Comparison of ENCODE assay signal across 9 mouse cellular contexts in the genomic region with DNA sequence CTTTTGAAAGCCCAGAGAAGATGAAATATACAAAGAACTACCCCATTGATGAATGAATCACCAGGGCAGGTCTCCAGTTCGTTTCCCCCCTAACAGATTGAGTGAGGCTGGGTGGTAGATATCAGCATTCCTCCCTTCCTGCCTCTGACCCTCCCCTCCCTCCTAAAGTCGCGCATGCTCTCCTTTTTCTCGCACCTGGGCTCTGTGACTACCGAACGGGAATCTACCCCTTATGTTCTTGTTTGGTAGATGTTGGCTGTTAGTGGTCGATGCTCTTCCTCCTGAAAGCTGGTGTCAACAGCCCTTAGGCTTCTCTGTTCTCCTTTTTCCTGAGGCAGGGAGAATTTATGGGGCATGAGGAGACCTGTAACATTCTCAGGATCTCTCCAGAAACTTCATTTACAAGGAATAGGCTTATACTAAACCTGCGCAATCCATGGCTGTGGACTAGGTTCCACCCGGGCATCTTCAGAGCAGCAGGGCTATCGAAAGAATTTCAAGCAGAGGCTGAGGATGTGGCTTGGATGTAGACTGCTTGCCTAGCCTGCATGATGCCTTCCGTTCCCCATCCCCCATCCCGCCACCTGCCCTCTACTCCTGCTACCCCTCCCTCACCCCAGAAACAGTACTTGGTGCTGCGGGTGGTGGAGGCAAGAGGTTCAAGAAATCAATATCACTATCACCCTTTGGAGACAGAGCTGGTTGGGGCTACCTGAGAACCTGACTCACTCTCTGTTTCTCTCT. TPM values are rescaled to one million over a fixed set of nuclear protein-coding genes. Genes with fewer than 3 reads are reported as not detected.
DNase-seq lines count a peak whose midpoint lies in the region; ATAC-seq and TF ChIP-seq lines count a peak whose summit lies in the region.
"Had no signal": no experiment of that assay in that cellular context is flagged by ENCODE, and none has a peak within 500 bp of the region (broad histone marks: within the 10 kb centered on the region; RNA-seq: fewer than 3 reads in every experiment).

No protein-coding gene starts in this region.

- no peak overlapping the region for H3ac ChIP-seq in myocyte (ENCODE audit: control insufficient read depth, insufficient read length)

- no peaks in the 10 kb centered on the region for H3K79me2 ChIP-seq in myocyte (ENCODE audit: control insufficient read depth, insufficient read depth)

- TF ChIP-seq POLR2A in myocyte (IDR thresholded peaks at IDR 0.05; ENCODE audit: insufficient read length, low read depth) = no peak

- H3K9ac ChIP-seq in hindbrain, embryonic 12.5 days = no peak overlapping the region
- H3K9ac ChIP-seq in hindbrain, embryonic 11.5 days (ENCODE audit: low read depth, low read length) = no peak overlapping the region
- H3K9ac ChIP-seq in forebrain, embryonic 13.5 days = no peak overlapping the region

- no peak overlapping the region for H3K4me3 ChIP-seq in hindbrain, embryonic 12.5 days
- H3K4me3 ChIP-seq in hindbrain, embryonic 11.5 days (ENCODE audit: low read depth, low read length) = no peak overlapping the region
- H3K4me3 ChIP-seq in E14TG2a.4 (replicated peaks; ENCODE audit: low read length) (peak overlapping the region; percentile 58), myocyte (no peak overlapping the region)
- H3K4me3 ChIP-seq in forebrain, embryonic 13.5 days = no peak overlapping the region

- H3K27me3 ChIP-seq in hindbrain, embryonic 12.5 days = peaks cover 3% of the 10 kb centered on the region; the same call in 1 of the 2 replicates
- H3K27me3 ChIP-seq in hindbrain, embryonic 11.5 days (ENCODE audit: control insufficient read depth, insufficient read depth, low read length) = no peaks in the 10 kb centered on the region
- H3K27me3 ChIP-seq in E14TG2a.4 (ENCODE audit: insufficient read depth, low read length) (no peaks in the 10 kb centered on the region), myocyte (ENCODE audit: control insufficient read depth, insufficient read depth, insufficient read length) (no peaks in the 10 kb centered on the region)
- no peaks in the 10 kb centered on the region; the same call in 1 of the 2 replicates for H3K27me3 ChIP-seq in forebrain, embryonic 13.5 days

- TF ChIP-seq CTCF in E14TG2a.4 (conservative IDR thresholded peaks at IDR 0.05; ENCODE audit: low read length) = no peak

- no peak for DNase-seq in hindbrain, embryonic 11.5 days (ENCODE audit: low spot score)
- DNase-seq in urinary bladder, postnatal 10 days (ENCODE audit: low spot score) = no peak
- no peak for DNase-seq in urinary bladder, postnatal 4 days (ENCODE audit: low spot score in 2 of 2)
- DNase-seq in adrenal gland, postnatal 10 days = no peak

- no peaks in the 10 kb centered on the region for H3K9me3 ChIP-seq in hindbrain, embryonic 12.5 days (replicated peaks)
- no peaks in the 10 kb centered on the region for H3K9me3 ChIP-seq in hindbrain, embryonic 11.5 days (ENCODE audit: control insufficient read depth, low read length)
- H3K9me3 ChIP-seq in E14TG2a.4 (ENCODE audit: low read length) = no peaks in the 10 kb centered on the region
- no peaks in the 10 kb centered on the region for H3K9me3 ChIP-seq in forebrain, embryonic 13.5 days (replicated peaks)

- no peak overlapping the region for H3K27ac ChIP-seq in hindbrain, embryonic 12.5 days
- no peak overlapping the region for H3K27ac ChIP-seq in hindbrain, embryonic 11.5 days (ENCODE audit: low read depth, low read length)
- no peak overlapping the region for H3K27ac ChIP-seq in forebrain, embryonic 13.5 days

- no peaks in the 10 kb centered on the region for H3K36me3 ChIP-seq in hindbrain, embryonic 12.5 days
- H3K36me3 ChIP-seq in hindbrain, embryonic 11.5 days (ENCODE audit: control insufficient read depth, insufficient read depth, low read length) = no peaks in the 10 kb centered on the region
- H3K36me3 ChIP-seq in E14TG2a.4 (ENCODE audit: insufficient read depth, low read length) (no peaks in the 10 kb centered on the region), myocyte (ENCODE audit: control insufficient read depth, insufficient read depth) (no peaks in the 10 kb centered on the region)
- H3K36me3 ChIP-seq in forebrain, embryonic 13.5 days (ENCODE audit: poor library complexity, severe bottlenecking) = no peaks in the 10 kb centered on the region

- 24% methylated on average over 13 of the region's 13 CpGs for WGBS in hindbrain, embryonic 12.5 days
- 23% methylated on average over 13 of the region's 13 CpGs for WGBS in hindbrain, embryonic 11.5 days
- WGBS in forebrain, embryonic 13.5 days = 25% methylated on average over 13 of the region's 13 CpGs

- ATAC-seq in hindbrain, embryonic 12.5 days (ENCODE audit: low FRiP score) = no peak
- no peak for ATAC-seq in hindbrain, embryonic 11.5 days (ENCODE audit: low FRiP score)
- ATAC-seq in forebrain, embryonic 13.5 days = peak; percentile 25; the same call in 1 of the 2 replicates

- no peaks in the 10 kb centered on the region for H3K4me1 ChIP-seq in hindbrain, embryonic 12.5 days
- no peaks in the 10 kb centered on the region for H3K4me1 ChIP-seq in hindbrain, embryonic 11.5 days (replicated peaks; ENCODE audit: control insufficient read depth, insufficient read depth, low read length)
- H3K4me1 ChIP-seq in E14TG2a.4 (replicated peaks; ENCODE audit: low read depth, low read length) = peaks cover 77% of the 10 kb centered on the region
- peaks cover 10% of the 10 kb centered on the region; the same call in 1 of the 2 replicates for H3K4me1 ChIP-seq in forebrain, embryonic 13.5 days

- 0 out of 2 replicates have a peak overlapping the region, but pooled peaks have one; percentile 38 for H3K4me2 ChIP-seq in hindbrain, embryonic 12.5 days (replicated peaks)
- no peak overlapping the region for H3K4me2 ChIP-seq in hindbrain, embryonic 11.5 days (replicated peaks; ENCODE audit: low read depth, low read length)
- peak overlapping the region; percentile 52 for H3K4me2 ChIP-seq in forebrain, embryonic 13.5 days
- H3K4me2 ChIP-seq in myocyte (ENCODE audit: low read depth) = no peak overlapping the region

TF ChIP-seq in myocyte, 11 proteins besides CTCF, POLR2A, EP300 and RAD21:
- TF ChIP-seq MYOG (IDR thresholded peaks at IDR 0.05; ENCODE audit: control insufficient read depth in 1 of 3, insufficient read depth in 1 of 3, insufficient read length in 2 of 3, low read depth in 2 of 3) (no peak), SRF (IDR thresholded peaks at IDR 0.05; ENCODE audit: control insufficient read depth, insufficient read length, low read depth) (no peak), MYOD1 (IDR thresholded peaks at IDR 0.05; ENCODE audit: control insufficient read depth in 1 of 3, insufficient read length in 2 of 3, low read depth in 2 of 3) (peak in 2 of 3 experiments; percentile 3 to 58), POLR2AphosphoS2 (IDR thresholded peaks at IDR 0.05; ENCODE audit: insufficient read length, low read depth) (no peak), USF1 (IDR thresholded peaks at IDR 0.05; ENCODE audit: low read depth) (no peak)
TF ChIP-seq in myocyte: peak in this region for 1.

RNA-seq across cellular contexts. Expression of gene Pvr, which starts 11.3 kb away (rescaled TPM):
- polyA plus RNA-seq in hindbrain, embryonic 12.5 days (2016; fragmentation: Nextera tagmentation; extraction: Ambion mirVana) = 4.6 and 6.1 TPM in 2 replicates
- polyA plus RNA-seq in hindbrain, embryonic 11.5 days (2014; fragmentation: Nextera tagmentation; extraction: Ambion mirVana) = 2.8 and 3.1 TPM in 2 replicates
- polyA plus RNA-seq in forebrain, embryonic 13.5 days (2015; fragmentation: Nextera tagmentation; extraction: Ambion mirVana) = 4.9 and 5.1 TPM in 2 replicates
- polyA plus RNA-seq in myocyte (2012; fragmentation: generic; extraction: Trizol) = 39.7 TPM
- 10 to 100 TPM; 20.9 to 24.9 TPM for total RNA-seq in adrenal gland, postnatal 10 days (2021)

RNA-seq across cellular contexts. Expression of gene Igsf23, which starts 18.3 kb away (rescaled TPM):
- polyA plus RNA-seq in hindbrain, embryonic 12.5 days (2016; fragmentation: Nextera tagmentation; extraction: Ambion mirVana) = 0.32 TPM in 1 of 2 replicates, not detected in the other
- 0.15 TPM in 1 of 2 replicates, not detected in the other for polyA plus RNA-seq in hindbrain, embryonic 11.5 days (2014; fragmentation: Nextera tagmentation; extraction: Ambion mirVana)
- polyA plus RNA-seq in forebrain, embryonic 13.5 days (2015; fragmentation: Nextera tagmentation; extraction: Ambion mirVana) = not detected in 2 replicates
- polyA plus RNA-seq in myocyte (2012; fragmentation: generic; extraction: Trizol) = 0.11 TPM
- under 1 TPM; 0.27 TPM for total RNA-seq in adrenal gland, postnatal 10 days (2021)

RNA-seq across cellular contexts. Expression of gene Ceacam20, which starts 32.9 kb away (rescaled TPM):
- not detected in 2 replicates for polyA plus RNA-seq in hindbrain, embryonic 12.5 days (2016; fragmentation: Nextera tagmentation; extraction: Ambion mirVana)
- polyA plus RNA-seq in hindbrain, embryonic 11.5 days (2014; fragmentation: Nextera tagmentation; extraction: Ambion mirVana) = not detected in 2 replicates
- polyA plus RNA-seq in forebrain, embryonic 13.5 days (2015; fragmentation: Nextera tagmentation; extraction: Ambion mirVana) = not detected in 2 replicates
- not detected for polyA plus RNA-seq in myocyte (2012; fragmentation: generic; extraction: Trizol)
- total RNA-seq in adrenal gland, postnatal 10 days (2021) = not detected

RNA-seq across cellular contexts. Expression of gene Ceacam19, which starts 44.5 kb away (rescaled TPM):
- polyA plus RNA-seq in hindbrain, embryonic 12.5 days (2016; fragmentation: Nextera tagmentation; extraction: Ambion mirVana) = not detected in 2 replicates
- not detected in 2 replicates for polyA plus RNA-seq in hindbrain, embryonic 11.5 days (2014; fragmentation: Nextera tagmentation; extraction: Ambion mirVana)
- not detected in 2 replicates for polyA plus RNA-seq in forebrain, embryonic 13.5 days (2015; fragmentation: Nextera tagmentation; extraction: Ambion mirVana)
- polyA plus RNA-seq in myocyte (2012; fragmentation: generic; extraction: Trizol) = 0.01 TPM
- total RNA-seq in adrenal gland, postnatal 10 days (2021) = not detected
- polyA plus RNA-seq: intestine, embryonic 14.5 days had no signal

RNA-seq across cellular contexts. Expression of gene Nlrp9b, which starts 59.0 kb away (rescaled TPM):
- polyA plus RNA-seq in hindbrain, embryonic 12.5 days (2016; fragmentation: Nextera tagmentation; extraction: Ambion mirVana) = not detected in 2 replicates
- polyA plus RNA-seq in hindbrain, embryonic 11.5 days (2014; fragmentation: Nextera tagmentation; extraction: Ambion mirVana) = not detected in 2 replicates
- polyA plus RNA-seq in forebrain, embryonic 13.5 days (2015; fragmentation: Nextera tagmentation; extraction: Ambion mirVana) = not detected in 2 replicates
- polyA plus RNA-seq in myocyte (2012; fragmentation: generic; extraction: Trizol) = not detected
- total RNA-seq in adrenal gland, postnatal 10 days (2021) = not detected
- polyA plus RNA-seq: intestine, embryonic 14.5 days had no signal

Comparison
In these comparisons a context has a peak if more than half of its experiments do, and no peak if none do; other contexts are left out.
1. H3K4me2 ChIP-seq: peak in hindbrain, embryonic 12.5 days (single experiment) and forebrain, embryonic 13.5 days (single experiment); none in hindbrain, embryonic 11.5 days (single experiment) and myocyte (single experiment).